Mouse (Mus musculus): ENCODE results near the gene Abhd4. TPM values are rescaled to one million over a fixed set of nuclear protein-coding genes. Genes with fewer than 3 reads are reported as not detected.

The Abhd4 gene
- polyA plus RNA-seq, 1 experiment from 2014 or later, result 113 TPM

- no peak for TF ChIP-seq CTCF (IDR thresholded peaks at IDR 0.05)
- ATAC-seq, result no peak
These were observed 42.2 kb upstream of the Abhd4 start for GRCm38 (mm10) chr14:54211755-54212154.

GRCm38 (mm10) chr14:54213734-54214133 lies 40.3 kb upstream of the Abhd4 start:
- in situ Hi-C loops (cut with MboI; ENCODE audit: low pct_unique_long_range_greater_than_20kb), result no loop called here
- no peak for ATAC-seq
- TF ChIP-seq CTCF (IDR thresholded peaks at IDR 0.05), result no peak
- ChIA-PET CTCF (no interaction called here), POLR2A (interaction anchor here (0.7 to 1.4 kb wide), 2 partner anchors 13 to 106 kb away, joined by 3 read pairs; no protein-coding TSS in a partner anchor)
- H3K27me3 ChIP-seq, result no peaks in the 10 kb centered on the region
- DNase-seq (ENCODE audit: low read depth, low spot score), result no peak

More at GRCm38 (mm10) chr14:54211755-54212154, 42.2 kb upstream of the Abhd4 start:
- no peak for DNase-seq (ENCODE audit: low read depth, low spot score)
- CTCF ChIA-PET, result no interaction called here
- no peaks in the 10 kb centered on the region for H3K27me3 ChIP-seq
- POLR2A ChIA-PET, result no interaction called here
- in situ Hi-C loops (cut with MboI; ENCODE audit: low pct_unique_long_range_greater_than_20kb), result no loop called here

DNA sequence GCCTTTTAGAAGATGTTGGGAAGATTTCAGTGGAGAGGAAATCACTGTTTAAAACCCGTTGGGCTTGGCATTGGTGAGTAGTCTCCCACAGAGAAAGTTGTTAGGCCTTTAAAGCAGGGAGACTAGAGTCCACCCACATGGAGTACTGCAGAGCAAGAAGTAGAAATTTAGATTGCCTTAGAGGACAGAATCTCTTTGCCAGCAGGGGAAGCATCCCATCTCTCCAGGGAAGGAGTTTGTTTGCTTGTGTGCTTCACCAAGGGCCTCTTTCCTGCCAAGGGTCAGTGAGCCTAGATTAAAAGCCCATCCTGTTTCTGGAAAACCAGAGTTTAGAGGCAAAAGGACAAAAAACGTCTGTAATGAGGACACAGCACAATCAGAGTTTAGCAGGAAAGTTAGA lies 39.5 kb upstream of the Abhd4 start:
- TF ChIP-seq CTCF (IDR thresholded peaks at IDR 0.05), result no peak
- ATAC-seq (no peak), DNase-seq (ENCODE audit: low read depth, low spot score) (no peak)
- ChIA-PET POLR2A (no interaction called here), CTCF (interaction anchor here (1.6 kb wide), 1 partner anchor 15 kb away, joined by 3 read pairs; no protein-coding TSS in a partner anchor)
- H3K27me3 ChIP-seq, result no peaks in the 10 kb centered on the region
- in situ Hi-C loops (cut with MboI; ENCODE audit: low pct_unique_long_range_greater_than_20kb), result no loop called here

DNA sequence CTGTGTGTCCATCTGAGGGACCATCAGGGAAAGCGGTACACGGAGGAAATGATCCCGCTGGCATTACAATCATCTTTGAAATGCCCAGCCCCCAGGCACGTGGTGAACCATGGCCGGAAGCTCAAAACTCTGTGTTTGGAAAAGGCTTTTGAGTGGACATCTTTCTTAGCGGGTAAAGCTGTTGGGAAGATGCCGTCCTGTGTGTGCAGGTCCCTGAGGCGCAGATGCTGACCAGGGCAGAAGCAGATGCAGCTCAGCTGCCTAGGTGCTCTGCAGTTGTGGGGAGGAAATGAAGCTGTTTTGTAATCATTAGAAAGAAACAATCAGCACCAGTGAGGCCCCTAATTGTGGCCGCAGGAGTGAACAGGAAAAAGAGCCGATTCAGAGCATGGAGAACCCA lies 39.1 kb upstream of the Abhd4 start:
- CTCF ChIA-PET, result interaction anchor here (1.6 kb wide), 1 partner anchor 16 kb away, joined by 3 read pairs; no protein-coding TSS in a partner anchor
- POLR2A ChIA-PET, result no interaction called here
- no peaks in the 10 kb centered on the region for H3K27me3 ChIP-seq
- TF ChIP-seq CTCF (IDR thresholded peaks at IDR 0.05), result no peak
- DNase-seq (ENCODE audit: low read depth, low spot score) (no peak), ATAC-seq (no peak)
- in situ Hi-C loops (cut with MboI; ENCODE audit: low pct_unique_long_range_greater_than_20kb), result loop anchor here (5.0 kb wide), 1 partner anchor 148 kb away; no protein-coding TSS in a partner anchor

DNA sequence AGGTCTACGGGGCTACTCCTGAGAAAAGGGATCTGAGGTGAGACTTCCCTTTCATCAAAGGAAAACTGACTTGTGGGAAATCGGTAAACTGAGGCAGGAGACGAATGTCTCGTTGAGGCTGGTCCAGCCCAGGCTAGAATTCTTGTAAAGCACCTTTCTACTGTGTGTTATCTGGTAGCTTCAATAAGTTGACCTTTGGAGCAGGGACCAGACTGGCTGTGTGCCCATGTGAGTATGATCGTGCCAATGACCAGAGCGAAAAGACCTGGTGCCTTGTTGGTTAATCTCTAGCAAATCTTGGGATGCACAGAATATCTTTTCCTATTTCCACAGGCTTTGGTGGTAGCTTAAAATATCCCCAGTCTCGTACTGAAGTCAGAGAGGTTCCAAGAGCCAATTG lies 37.9 kb upstream of the Abhd4 start:
- no peak for TF ChIP-seq CTCF (IDR thresholded peaks at IDR 0.05)
- no peaks in the 10 kb centered on the region for H3K27me3 ChIP-seq
- POLR2A ChIA-PET, result no interaction called here
- CTCF ChIA-PET, result interaction anchor here (1.6 kb wide), 1 partner anchor 17 kb away, joined by 3 read pairs; no protein-coding TSS in a partner anchor
- in situ Hi-C loops (cut with MboI; ENCODE audit: low pct_unique_long_range_greater_than_20kb), result loop anchor here (5.0 kb wide), 1 partner anchor 149 kb away; no protein-coding TSS in a partner anchor
- DNase-seq (ENCODE audit: low read depth, low spot score) (no peak), ATAC-seq (no peak)

- CTCF ChIA-PET, result no interaction called here
- POLR2A ChIA-PET, result no interaction called here
- in situ Hi-C loops (cut with MboI; ENCODE audit: low pct_unique_long_range_greater_than_20kb), result loop anchor here (5.0 kb wide), 1 partner anchor 151 kb away; no protein-coding TSS in a partner anchor
- no peak for TF ChIP-seq CTCF (IDR thresholded peaks at IDR 0.05)
- H3K27me3 ChIP-seq, result no peaks in the 10 kb centered on the region
- DNase-seq (ENCODE audit: low read depth, low spot score) (no peak), ATAC-seq (no peak)
These were observed 35.8 kb upstream of the Abhd4 start for GRCm38 (mm10) chr14:54218233-54218632.

DNA sequence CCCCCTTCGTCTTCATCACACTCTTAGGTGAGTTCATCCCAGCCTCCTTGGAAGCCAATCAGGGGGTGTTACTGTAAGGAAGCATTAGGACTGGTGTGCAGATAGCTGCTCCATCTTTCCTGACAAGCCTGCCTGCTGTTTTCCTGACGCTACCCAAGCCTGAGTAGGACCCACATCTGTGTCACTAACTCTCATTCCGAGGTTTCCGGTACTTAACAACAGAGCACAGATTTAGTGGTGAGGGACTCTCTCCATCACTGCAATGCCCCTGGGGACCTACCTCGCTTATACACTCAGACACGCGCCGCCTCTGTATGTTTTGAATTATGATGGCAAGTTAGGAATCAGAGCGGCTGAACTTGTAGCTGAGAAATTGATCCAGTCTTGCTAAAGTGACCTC lies 35.3 kb upstream of the Abhd4 start:
- TF ChIP-seq CTCF (IDR thresholded peaks at IDR 0.05), result no peak
- in situ Hi-C loops (cut with MboI; ENCODE audit: low pct_unique_long_range_greater_than_20kb), result loop anchor here (5.0 kb wide), 1 partner anchor 151 kb away; no protein-coding TSS in a partner anchor
- no peak for ATAC-seq
- DNase-seq (ENCODE audit: low read depth, low spot score), result no peak
- ChIA-PET CTCF (no interaction called here), POLR2A (no interaction called here)
- H3K27me3 ChIP-seq, result no peaks in the 10 kb centered on the region

- DNase-seq (ENCODE audit: low read depth, low spot score), result no peak
- ChIA-PET POLR2A (no interaction called here), CTCF (no interaction called here)
- no peaks in the 10 kb centered on the region for H3K27me3 ChIP-seq
- no peak for TF ChIP-seq CTCF (IDR thresholded peaks at IDR 0.05)
- ATAC-seq, result no peak
- in situ Hi-C loops (cut with MboI; ENCODE audit: low pct_unique_long_range_greater_than_20kb), result loop anchor here (5.0 kb wide), 1 partner anchor 152 kb away; no protein-coding TSS in a partner anchor
These were observed 34.7 kb upstream of the Abhd4 start for GRCm38 (mm10) chr14:54219256-54219655.

DNA sequence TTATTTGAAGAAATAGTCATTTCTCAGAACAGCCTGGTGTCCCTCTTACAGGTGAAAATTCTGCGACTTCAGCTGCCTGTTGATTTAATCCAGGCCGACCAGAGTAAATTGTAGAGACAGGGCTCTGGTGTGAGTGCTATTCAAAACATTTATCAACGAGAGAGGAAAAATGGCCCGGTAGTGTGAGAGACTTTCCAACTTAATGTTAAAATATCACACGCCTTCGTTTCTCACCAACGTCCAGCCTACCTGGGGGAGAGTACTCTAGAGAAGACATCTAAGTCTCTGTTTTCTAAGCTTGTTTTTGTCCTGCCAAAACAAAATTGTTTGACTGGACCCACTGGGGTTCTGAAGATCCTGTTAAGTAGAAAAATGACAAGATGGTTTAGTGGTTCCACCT lies 34.1 kb upstream of the Abhd4 start:
- ChIA-PET CTCF (interaction anchor here (1.3 kb wide), 1 partner anchor 23 kb away, joined by 3 read pairs; no protein-coding TSS in a partner anchor), POLR2A (no interaction called here)
- H3K27me3 ChIP-seq, result no peaks in the 10 kb centered on the region
- in situ Hi-C loops (cut with MboI; ENCODE audit: low pct_unique_long_range_greater_than_20kb), result loop anchor here (5.0 to 10.0 kb wide), 3 partner anchors 153 to 425 kb away; partner anchors contain the start of genes Ajuba, Cdh24 and Gm17606
- TF ChIP-seq CTCF (IDR thresholded peaks at IDR 0.05), result no peak
- DNase-seq (ENCODE audit: low read depth, low spot score) (no peak), ATAC-seq (no peak)

DNA sequence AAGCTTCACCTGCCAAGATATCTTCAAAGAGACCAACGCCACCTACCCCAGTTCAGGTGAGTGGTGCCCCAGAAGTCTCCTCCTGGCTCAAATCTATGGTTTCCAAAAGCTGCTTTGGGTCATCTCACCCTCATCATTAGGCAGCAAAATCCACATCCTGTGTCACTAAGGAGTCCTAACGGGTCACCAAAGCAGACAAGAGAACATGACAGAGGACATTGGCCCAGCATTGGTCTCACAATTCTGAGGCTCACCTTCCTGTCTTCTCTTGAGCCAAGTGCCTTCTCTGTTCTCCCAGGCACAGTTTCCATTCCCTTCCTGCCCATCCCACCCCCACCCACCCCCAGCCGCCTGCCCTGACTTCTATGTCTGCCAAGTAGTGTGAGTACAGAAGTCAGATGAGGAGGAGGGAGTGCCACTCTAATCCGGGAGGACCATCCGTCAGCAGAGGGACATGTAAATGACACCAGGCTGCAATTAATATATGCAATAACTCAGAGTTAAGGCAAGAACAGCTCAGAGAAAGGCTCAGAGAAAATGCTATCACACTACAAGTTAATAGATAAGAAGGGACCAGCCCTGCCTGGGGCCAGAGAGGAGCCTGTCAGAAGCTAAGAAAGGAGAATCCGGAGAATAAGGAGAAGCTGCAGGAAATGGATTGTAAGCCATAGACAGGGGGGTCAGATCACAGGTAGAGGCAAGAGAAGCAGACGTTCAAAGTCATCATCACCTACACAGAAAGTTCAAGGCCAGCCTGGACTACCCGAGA lies 33.1 kb upstream of the Abhd4 start:
- CTCF ChIA-PET, result interaction anchor here (1.3 to 2.6 kb wide), 2 partner anchors 24 to 35 kb away, joined by 3 to 6 read pairs; no protein-coding TSS in a partner anchor
- in situ Hi-C loops (cut with MboI; ENCODE audit: low pct_unique_long_range_greater_than_20kb), result loop anchor here (10.0 kb wide), 2 partner anchors 354 to 424 kb away; partner anchors contain the start of genes Ajuba, Cdh24 and Gm17606
- TF ChIP-seq CTCF (IDR thresholded peaks at IDR 0.05), result no peak
- no peaks in the 10 kb centered on the region for H3K27me3 ChIP-seq
- no peak for DNase-seq (ENCODE audit: low read depth, low spot score)
- POLR2A ChIA-PET, result no interaction called here
- no peak for ATAC-seq

DNA sequence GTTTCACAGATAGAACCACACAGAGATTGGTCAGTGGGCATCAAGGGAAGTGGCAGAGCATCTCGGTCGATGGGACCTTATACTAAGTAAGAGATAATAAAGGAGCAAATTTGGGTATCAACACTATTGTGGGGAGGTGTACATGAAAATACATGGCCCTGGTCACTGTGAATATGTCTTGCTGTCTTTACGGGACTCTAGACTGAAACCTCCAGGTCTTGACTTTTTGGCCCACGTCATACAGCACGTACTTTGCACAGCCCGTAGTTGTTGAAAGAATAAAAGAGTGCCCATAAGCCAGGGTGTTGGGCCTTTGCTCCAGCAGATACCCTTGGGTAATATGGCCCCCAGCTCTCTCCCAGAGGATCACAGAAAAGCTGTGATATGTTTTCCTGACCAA lies 32.3 kb upstream of the Abhd4 start:
- POLR2A ChIA-PET, result no interaction called here
- no peaks in the 10 kb centered on the region for H3K27me3 ChIP-seq
- in situ Hi-C loops (cut with MboI; ENCODE audit: low pct_unique_long_range_greater_than_20kb), result loop anchor here (10.0 kb wide), 2 partner anchors 353 to 423 kb away; partner anchors contain the start of genes Ajuba, Cdh24 and Gm17606
- ATAC-seq (no peak), DNase-seq (ENCODE audit: low read depth, low spot score) (no peak)
- TF ChIP-seq CTCF (IDR thresholded peaks at IDR 0.05), result no peak
- CTCF ChIA-PET, result interaction anchor here (2.6 kb wide), 1 partner anchor 36 kb away, joined by 6 read pairs; no protein-coding TSS in a partner anchor

Data from Patski (cell line).